Mouse (Mus musculus) spleen, embryonic (tissue): ENCODE data around the gene Pkn1.

Source experiments
- CTCF ChIA-PET: fragments of 350-600 bp; sonication (Branson Sonifier 250); formaldehyde crosslinking; loops from one replicate; lab custom pipeline; 2022; lab: Charles Lee

Gene Pkn1

GRCm38 (mm10) chr8:83617111-83617510, 81.9 kb downstream of the Pkn1 start:
- CTCF ChIA-PET: no interaction called here

DNA sequence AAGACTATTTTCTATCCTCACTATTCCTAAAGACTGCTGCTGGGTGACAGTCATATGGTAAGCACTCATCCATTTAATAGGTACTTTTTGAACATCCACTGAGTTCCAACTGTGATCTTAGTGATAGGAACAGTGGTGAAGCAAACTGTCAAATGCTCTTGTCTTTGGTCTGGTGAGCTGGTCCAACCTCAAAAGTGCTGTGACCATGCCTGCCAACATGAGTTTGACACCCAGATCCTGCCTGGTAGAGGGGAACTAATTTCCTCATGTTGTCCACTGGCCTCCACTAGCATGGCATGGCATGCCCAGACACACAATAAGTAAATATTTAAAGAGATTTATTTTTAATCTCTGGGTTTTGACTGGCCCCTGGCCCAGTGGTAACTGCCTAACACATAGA, 82.4 kb downstream of the Pkn1 start:
- CTCF ChIA-PET: no interaction called here
